Mouse (Mus musculus) MN1 (cell line): ENCODE data around the gene Gsg1l.

ENCODE experiments used
- DNase-seq: peaks from one replicate; pipeline ENCODE4 v3.0.0-alpha.2; 2016; ENCODE audit warnings: low spot score

Gene Gsg1l

DNA sequence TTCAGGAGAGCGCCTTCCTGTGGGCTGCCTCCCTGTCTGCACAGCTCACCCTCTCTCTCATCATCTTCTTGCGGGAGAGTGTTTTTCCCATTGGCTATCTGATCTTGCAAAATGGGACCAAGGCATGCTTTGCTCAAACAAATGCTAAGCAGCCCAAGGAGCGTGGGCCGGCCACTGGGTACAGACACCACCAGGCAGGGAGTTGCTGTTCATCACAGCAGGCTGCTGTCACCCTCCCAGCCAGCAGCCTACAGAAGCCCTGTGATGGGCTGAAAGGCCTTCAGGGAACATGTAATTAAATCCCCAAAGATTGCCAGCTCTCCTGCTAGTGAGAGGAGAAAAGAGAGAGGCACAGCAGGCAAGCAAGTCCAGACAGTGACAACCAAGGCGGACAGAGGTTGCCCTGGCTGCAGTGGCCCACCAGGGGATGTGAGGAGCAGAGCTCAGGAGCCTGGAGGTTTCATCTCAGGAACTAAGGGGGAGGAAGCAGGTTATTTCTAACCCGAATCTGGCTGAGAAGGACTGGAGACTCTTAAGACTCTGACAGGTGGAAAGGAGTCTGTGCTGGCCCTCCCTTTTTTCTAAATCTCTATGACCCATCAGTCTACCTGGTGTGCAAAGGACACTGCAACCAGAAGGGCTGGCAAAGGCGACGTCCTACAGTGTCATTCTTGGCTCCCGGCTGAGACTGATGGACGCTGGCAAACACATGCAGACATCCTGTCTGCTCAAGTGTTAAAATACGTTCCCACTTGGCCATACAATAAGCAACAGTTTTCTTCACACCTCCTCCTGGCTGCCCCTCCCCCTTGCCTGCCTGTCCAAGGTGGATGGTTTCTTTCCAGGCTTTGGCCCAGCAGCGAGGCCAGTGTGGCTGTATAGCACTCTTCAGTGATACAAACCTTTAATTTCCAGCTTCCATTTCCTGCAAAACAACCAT, 98.0 kb downstream of the Gsg1l start:
- DNase-seq, result peak; percentile 43

DNA sequence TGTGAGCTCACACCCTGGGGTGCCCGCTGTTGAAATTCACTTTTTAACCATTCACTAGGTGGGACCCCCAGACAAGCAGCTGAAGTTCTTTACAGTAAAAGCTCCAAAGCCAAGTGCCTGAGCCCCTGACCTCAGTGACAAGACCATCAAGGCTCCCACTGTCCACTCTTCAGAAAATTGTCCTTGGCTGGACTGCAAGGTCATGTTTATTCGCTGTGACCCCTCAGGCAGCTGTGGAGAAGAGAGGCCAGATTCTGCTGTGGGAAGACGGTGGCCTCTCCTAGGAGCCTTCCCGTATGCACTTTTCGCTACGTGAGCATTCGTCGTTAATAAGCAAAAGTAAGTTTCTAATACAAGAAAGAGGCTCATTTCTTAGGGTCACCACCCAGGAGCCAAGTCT, 102.6 kb downstream of the Gsg1l start:
- no peak for DNase-seq

DNA sequence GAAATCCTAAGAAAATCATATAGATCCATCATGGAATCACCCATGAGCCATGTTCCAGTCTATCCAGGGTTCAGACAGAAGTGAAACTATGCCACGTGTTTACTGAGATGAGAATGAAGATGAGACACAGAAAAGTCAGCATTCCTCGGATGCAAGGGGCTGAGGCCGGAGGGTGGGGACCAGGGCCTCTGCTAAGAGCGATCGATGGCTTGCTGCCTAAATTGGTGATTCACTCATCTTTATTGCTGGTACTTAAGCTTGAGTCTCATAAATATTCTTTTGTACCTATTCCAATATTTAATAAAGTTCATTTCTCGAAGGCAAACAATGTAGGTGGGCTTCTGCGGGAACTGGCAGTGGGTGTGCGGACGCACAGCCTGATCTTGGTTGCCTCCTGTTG, 105.5 kb downstream of the Gsg1l start:
- no peak for DNase-seq

DNA sequence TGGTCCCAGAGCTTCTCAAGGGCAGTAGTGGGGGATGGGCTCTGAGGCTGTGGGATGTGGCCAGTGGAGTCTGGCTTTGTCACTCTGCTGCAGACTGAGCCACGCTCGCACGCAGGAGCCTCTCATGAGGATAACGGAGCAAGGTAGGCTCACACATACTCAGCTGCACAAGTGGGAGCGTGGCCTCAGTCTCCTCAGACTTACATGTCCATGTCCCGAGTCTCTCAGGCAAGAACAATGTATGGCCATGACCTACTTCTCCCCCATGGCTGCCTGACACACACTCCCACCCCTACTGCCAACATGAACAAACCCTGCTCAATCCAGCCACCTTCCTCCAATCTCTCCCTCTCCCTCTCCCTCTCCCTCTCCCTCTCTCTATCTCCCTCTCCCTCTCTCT, 106.8 kb downstream of the Gsg1l start:
- no peak for DNase-seq

DNA sequence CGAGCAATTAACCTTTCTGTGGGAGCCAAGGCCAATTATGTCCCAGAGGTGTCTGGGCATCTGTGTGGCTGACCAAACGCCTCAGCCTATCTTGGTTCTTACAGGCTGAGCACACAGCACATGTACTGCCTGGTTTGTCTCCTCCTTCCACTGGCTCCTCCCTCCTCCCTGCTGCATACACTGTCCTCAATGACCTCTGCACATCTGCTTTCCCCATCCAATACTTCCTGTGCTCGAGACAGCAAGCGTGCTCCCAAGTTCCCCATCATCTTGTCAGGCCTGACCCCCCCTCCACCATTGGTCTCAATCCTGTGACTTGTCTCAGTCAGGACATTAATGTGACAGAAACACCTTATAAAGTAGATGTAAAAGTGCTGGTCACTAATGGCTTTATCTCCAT, 108.3 kb downstream of the Gsg1l start:
- peak; percentile 33 for DNase-seq

GRCm38 (mm10) chr7:125972776-125973175, 109.4 kb downstream of the Gsg1l start:
- no peak for DNase-seq

DNA sequence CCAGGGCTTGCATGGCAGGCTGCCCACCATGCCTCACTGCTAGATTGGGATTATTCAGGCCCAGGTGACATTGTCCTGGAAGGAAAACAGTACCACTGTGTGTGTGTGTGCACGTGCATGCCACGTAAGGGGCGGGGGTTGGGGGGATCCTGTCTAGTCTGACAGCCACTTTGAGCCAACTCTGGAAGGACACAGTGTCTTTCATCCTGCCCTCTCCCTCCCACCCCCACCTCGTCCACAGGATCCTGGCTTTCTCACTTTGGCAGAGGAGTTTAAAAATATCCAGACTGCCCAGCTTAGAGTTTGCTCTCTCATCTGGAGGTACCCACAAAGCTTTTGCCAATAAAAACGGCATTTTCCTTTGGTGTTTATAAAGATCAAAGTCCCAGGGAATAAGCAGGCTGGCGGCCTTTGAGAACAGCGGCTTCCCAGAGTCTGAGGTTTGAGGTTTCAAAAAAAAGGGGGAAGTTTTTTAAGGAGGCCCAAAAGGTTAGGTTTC, 110.0 kb downstream of the Gsg1l start:
- no peak for DNase-seq

- no peak for DNase-seq
Measured at GRCm38 (mm10) chr7:125969076-125969475, 113.1 kb downstream of the Gsg1l start.

- DNase-seq, result no peak
Measured at GRCm38 (mm10) chr7:125966402-125967261, 115.6 kb downstream of the Gsg1l start.

GRCm38 (mm10) chr7:125964087-125964607, 118.1 kb downstream of the Gsg1l start:
- no peak for DNase-seq

- no peak for DNase-seq
Measured at GRCm38 (mm10) chr7:125959294-125960048, 122.7 kb downstream of the Gsg1l start.

DNA sequence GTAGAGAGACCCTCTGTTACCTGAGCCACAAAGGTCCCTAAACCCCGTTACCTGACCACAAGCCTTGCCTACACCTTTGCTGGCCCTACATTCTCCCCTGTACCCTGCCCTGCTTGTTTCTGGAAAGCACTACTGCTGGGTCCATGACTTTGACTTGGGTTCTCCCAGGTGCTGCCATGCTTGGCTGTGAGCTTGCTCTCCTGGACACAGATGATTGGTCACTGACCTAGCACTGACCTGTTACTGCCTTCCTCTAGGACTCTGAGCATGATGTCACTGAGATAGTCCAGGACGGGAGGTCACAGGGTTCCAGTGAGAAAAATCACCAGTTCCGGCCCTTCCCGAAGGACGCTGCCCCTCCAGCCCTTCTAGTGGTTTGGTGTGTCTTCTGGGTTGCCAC, 123.4 kb downstream of the Gsg1l start:
- no peak for DNase-seq

GRCm38 (mm10) chr7:125954994-125955393, 127.2 kb downstream of the Gsg1l start:
- no peak for DNase-seq

DNA sequence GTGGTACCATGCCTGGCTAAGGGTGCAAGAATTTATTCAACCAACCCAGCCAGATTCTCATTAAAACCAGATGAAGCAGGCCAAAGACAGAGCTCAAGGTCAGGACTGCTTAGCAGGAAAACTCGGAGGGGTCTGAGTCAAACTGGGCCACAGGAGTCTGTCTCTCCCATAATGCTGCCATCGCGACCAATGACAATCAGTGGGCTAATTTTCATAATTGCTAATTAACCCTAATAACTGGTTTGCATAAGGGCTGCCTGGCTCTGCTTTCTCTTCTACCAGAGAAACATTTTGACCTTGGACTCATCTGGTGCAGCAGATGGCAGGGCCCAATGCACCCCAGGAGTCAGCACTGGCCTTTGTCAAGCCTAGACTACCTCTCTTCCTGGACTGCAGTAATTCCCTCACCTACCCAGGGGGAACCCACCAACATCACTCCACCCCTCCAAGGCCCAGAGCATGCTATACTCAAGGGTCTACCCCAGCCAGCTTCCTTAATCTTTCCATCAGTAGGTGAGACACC, 127.8 kb downstream of the Gsg1l start:
- no peak for DNase-seq

- no peak for DNase-seq
Measured at GRCm38 (mm10) chr7:125953844-125954243, 128.4 kb downstream of the Gsg1l start.

GRCm38 (mm10) chr7:125951911-125952310, 130.3 kb downstream of the Gsg1l start:
- no peak for DNase-seq

DNA sequence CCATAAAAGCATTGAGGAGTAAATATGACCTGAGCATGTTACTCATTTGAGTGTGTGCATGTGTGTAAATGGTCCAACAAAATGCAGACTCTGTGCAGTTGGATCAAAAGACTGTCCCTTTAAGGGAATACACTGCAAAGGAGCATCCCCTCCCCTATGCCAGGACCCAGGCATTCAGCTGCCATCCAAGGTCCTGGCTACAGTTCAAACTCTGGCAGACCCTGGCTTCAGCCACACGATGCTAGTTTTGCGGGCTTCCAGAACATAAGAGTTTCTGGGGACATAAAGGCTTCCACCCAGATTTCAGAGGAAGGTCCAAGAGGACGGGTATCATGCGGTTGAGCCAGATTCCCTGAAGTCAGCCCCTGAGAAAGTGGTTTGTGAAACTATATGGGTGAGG, 133.2 kb downstream of the Gsg1l start:
- DNase-seq, result no peak

- DNase-seq, result no peak
Measured at GRCm38 (mm10) chr7:125945915-125946314, 136.3 kb downstream of the Gsg1l start.

DNA sequence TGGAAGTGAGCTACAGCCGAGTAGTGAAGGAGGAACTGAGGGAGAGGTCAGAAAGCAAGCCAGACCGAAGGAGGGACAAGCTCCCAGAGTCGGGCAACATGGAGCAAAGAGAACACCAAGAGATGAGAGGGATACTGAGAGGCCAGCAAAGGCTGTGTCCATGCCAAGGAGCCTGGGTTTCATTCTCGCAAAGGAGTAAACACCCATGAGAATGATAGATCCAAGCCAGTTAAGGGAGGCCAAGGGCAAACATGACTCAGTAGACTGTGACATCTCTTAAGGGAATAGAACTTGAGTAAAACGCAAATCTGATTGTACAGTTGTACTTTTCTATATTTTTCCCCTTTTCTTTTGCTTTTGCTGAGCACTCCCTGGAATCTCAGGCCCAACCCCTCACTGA, 137.6 kb downstream of the Gsg1l start:
- DNase-seq, result no peak

- DNase-seq, result no peak
Measured at GRCm38 (mm10) chr7:125943511-125943910, 138.7 kb downstream of the Gsg1l start.

DNA sequence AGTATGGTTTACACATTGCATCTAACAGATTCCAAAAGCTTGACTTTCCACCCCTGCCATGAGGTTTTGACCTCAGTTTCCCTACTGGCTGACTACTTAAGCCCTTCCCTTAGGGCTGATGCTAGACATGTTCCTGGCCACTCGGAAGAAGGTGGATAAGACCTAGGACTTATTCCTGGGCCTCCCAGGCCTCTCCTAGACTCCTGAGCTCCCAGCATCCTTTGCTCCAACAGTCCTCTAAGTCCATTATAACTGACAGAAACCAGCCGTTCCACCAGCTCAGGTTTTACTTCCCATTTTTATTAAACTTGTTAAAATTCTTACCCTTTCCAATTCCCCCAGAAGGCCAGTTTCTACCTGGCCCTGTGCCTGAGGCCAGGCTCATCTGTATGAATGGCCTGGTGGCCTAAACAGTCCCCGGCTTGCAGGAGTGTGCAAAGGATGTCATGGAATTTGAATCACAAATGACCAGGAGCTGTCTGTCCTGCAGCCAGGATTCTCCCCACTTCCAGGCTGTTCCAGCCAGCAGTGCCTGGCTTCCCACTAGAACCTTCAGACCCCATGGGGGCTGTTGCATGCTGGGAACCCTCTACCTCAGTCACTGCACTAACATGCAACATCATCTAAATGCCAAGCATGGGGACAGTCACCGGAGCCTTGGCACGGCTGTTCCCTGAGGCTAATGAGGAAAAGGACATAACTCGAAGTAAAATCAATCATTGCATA, 139.7 kb downstream of the Gsg1l start:
- no peak for DNase-seq
